Mouse (Mus musculus) hindbrain, embryonic 14.5 days (tissue): ENCODE measurements around the gene Uhrf1bp1. TPM values are rescaled to one million over a fixed set of nuclear protein-coding genes. Genes with fewer than 3 reads are reported as not detected.

Experiments
- ATAC-seq: fragments of 200-750 bp; cut with Nextera tagmentation; 2 replicates; pipeline ENCODE4 v1.8.0; 2017; ENCODE audit warnings: moderate number of reproducible peaks, mild to moderate bottlenecking, moderate TSS enrichment, moderate library complexity; ENCODE audit not compliant: low FRiP score
- DNase-seq: peaks from one replicate; pipeline ENCODE4 v3.0.0-alpha.2; 2015; ENCODE audit warnings: low spot score
- H3K27ac ChIP-seq: fragments of 300-500 bp; sonication (generic); 2 replicates; pipeline ENCODE4 v1.5.1; 2014; ENCODE audit warnings: mild to moderate bottlenecking, moderate library complexity
- H3K27me3 ChIP-seq: fragments of 300-500 bp; sonication (generic); 2 replicates; pipeline ENCODE4 v1.6.1; 2014; ENCODE audit warnings: mild to moderate bottlenecking, low read length, mixed read lengths; ENCODE audit not compliant: control insufficient read depth, insufficient read depth
- H3K36me3 ChIP-seq: fragments of 300-500 bp; sonication (generic); replicated peaks from 2 replicates; pipeline ENCODE4 v1.6.1; 2014; ENCODE audit not compliant: control insufficient read depth, insufficient read depth
- H3K4me1 ChIP-seq: fragments of 300-500 bp; sonication (generic); replicated peaks from 2 replicates; pipeline ENCODE4 v1.6.1; 2014; ENCODE audit warnings: antibody characterized with exemption, low read length, mixed read lengths; ENCODE audit not compliant: control insufficient read depth, insufficient read depth
- H3K4me2 ChIP-seq: fragments of 300-500 bp; sonication (generic); replicated peaks from 2 replicates; pipeline ENCODE4 v1.6.1; 2014; ENCODE audit warnings: mild to moderate bottlenecking, moderate library complexity
- H3K4me3 ChIP-seq: fragments of 300-500 bp; sonication (generic); replicated peaks from 2 replicates; pipeline ENCODE4 v1.5.1; 2014; ENCODE audit warnings: mild to moderate bottlenecking, low read length
- H3K9ac ChIP-seq: fragments of 300-500 bp; sonication (generic); 2 replicates; pipeline ENCODE4 v1.6.1; 2014
- H3K9me3 ChIP-seq: fragments of 300-500 bp; sonication (generic); 2 replicates; pipeline ENCODE4 v1.6.1; 2016; ENCODE audit warnings: low read length; ENCODE audit not compliant: control insufficient read depth
- WGBS: fragments of 180-500 bp; shearing (Covaris S2); extraction: QIAGEN DNeasy Blood & Tissue Kit; methylation state at CpG from one replicate; pipeline ENCODE4 v1.1.7; 2014; 5-methylcytosine and 5-hydroxymethylcytosine counted together
- polyA plus RNA-seq: library from polyadenylated mRNA; unstranded; fragments of >200 nt; fragmentation: Nextera tagmentation; extraction: Ambion mirVana; gene quantifications from 2 replicates; pipeline ENCODE4 v1.2.1, GENCODE M21; 2014

The Uhrf1bp1 gene
- polyA plus RNA-seq, 1 experiment from 2014 or later = 8.2 TPM

- DNase-seq = no peak
- no peak overlapping the region for H3K4me3 ChIP-seq
- H3K4me1 ChIP-seq = no peaks in the 10 kb centered on the region
- no peak for ATAC-seq
- WGBS = 89% methylated on average over 2 of the region's 2 CpGs
- no peaks in the 10 kb centered on the region for H3K27me3 ChIP-seq
- H3K9me3 ChIP-seq = no peaks in the 10 kb centered on the region
- H3K36me3 ChIP-seq = no peaks in the 10 kb centered on the region
- no peak overlapping the region for H3K27ac ChIP-seq
- H3K4me2 ChIP-seq = no peak overlapping the region
- H3K9ac ChIP-seq = no peak overlapping the region
These were observed 9.2 kb downstream of the Uhrf1bp1 start for GRCm38 (mm10) chr17:27865461-27865860.

GRCm38 (mm10) chr17:27866737-27867136 is 10.5 kb downstream of the Uhrf1bp1 start:
- no peak for ATAC-seq
- WGBS = 95% methylated on average over 4 of the region's 4 CpGs

GRCm38 (mm10) chr17:27871851-27872250 is 15.6 kb downstream of the Uhrf1bp1 start:
- H3K9ac ChIP-seq = no peak overlapping the region
- ATAC-seq (no peak), DNase-seq (no peak)
- H3K4me3 ChIP-seq = no peak overlapping the region
- no peaks in the 10 kb centered on the region for H3K27me3 ChIP-seq
- no peaks in the 10 kb centered on the region for H3K4me1 ChIP-seq
- 94% methylated on average over 3 of the region's 3 CpGs for WGBS
- no peaks in the 10 kb centered on the region for H3K9me3 ChIP-seq
- no peaks in the 10 kb centered on the region for H3K36me3 ChIP-seq
- no peak overlapping the region for H3K27ac ChIP-seq
- no peak overlapping the region for H3K4me2 ChIP-seq

More at GRCm38 (mm10) chr17:27866737-27867136, 10.5 kb downstream of the Uhrf1bp1 start:
- no peak overlapping the region for H3K27ac ChIP-seq
- no peaks in the 10 kb centered on the region for H3K4me1 ChIP-seq
- H3K9me3 ChIP-seq = no peaks in the 10 kb centered on the region
- no peaks in the 10 kb centered on the region for H3K36me3 ChIP-seq
- no peak overlapping the region for H3K4me2 ChIP-seq
- DNase-seq = no peak
- no peak overlapping the region for H3K4me3 ChIP-seq
- H3K27me3 ChIP-seq = no peaks in the 10 kb centered on the region
- H3K9ac ChIP-seq = no peak overlapping the region

DNA sequence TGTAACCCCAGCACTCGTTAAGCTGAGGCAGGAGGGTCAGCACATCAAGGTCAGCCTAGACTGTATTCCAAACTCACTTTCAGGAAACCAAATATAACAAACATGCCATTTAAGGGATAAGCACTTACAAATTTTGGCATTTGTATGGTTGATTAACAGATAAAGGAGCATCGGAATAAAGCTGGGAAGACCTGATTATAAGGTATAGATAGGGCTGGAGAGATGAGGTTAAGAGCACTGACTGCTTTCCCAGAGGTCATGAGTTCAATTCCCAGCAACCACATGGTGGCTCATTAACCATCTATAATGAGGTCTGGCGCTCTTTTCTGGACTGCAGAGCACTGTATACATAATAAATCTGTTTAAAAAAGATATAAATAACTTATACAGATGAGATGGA is 17.3 kb downstream of the Uhrf1bp1 start:
- Histone ChIP-seq H3K27me3 (no peaks in the 10 kb centered on the region), H3K27ac (no peak overlapping the region), H3K9me3 (no peaks in the 10 kb centered on the region), H3K9ac (no peak overlapping the region), H3K36me3 (peaks cover 6% of the 10 kb centered on the region; the same call in 1 of the 2 replicates), H3K4me2 (no peak overlapping the region), H3K4me1 (no peaks in the 10 kb centered on the region), H3K4me3 (no peak overlapping the region)
- ATAC-seq (no peak), DNase-seq (no peak)
- WGBS = 77% methylated on average over 3 of the region's 3 CpGs

GRCm38 (mm10) chr17:27874510-27874909 is 18.3 kb downstream of the Uhrf1bp1 start:
- Histone ChIP-seq H3K27ac (no peak overlapping the region), H3K36me3 (peaks cover 12% of the 10 kb centered on the region), H3K4me2 (no peak overlapping the region), H3K9me3 (no peaks in the 10 kb centered on the region), H3K4me3 (no peak overlapping the region), H3K9ac (no peak overlapping the region), H3K27me3 (no peaks in the 10 kb centered on the region), H3K4me1 (no peaks in the 10 kb centered on the region)
- 81% methylated on average over 5 of the region's 5 CpGs for WGBS
- ATAC-seq = no peak
- no peak for DNase-seq

- H3K9me3 ChIP-seq = no peaks in the 10 kb centered on the region
- H3K4me3 ChIP-seq = no peak overlapping the region
- H3K36me3 ChIP-seq = peaks cover 74% of the 10 kb centered on the region
- H3K4me1 ChIP-seq = no peaks in the 10 kb centered on the region
- no peak overlapping the region for H3K9ac ChIP-seq
- ATAC-seq (no peak), DNase-seq (no peak)
- no peaks in the 10 kb centered on the region for H3K27me3 ChIP-seq
- H3K4me2 ChIP-seq = no peak overlapping the region
- 70% methylated on average over 11 of the region's 11 CpGs for WGBS
- no peak overlapping the region for H3K27ac ChIP-seq
These were observed 25.3 kb downstream of the Uhrf1bp1 start for GRCm38 (mm10) chr17:27881518-27881917.

DNA sequence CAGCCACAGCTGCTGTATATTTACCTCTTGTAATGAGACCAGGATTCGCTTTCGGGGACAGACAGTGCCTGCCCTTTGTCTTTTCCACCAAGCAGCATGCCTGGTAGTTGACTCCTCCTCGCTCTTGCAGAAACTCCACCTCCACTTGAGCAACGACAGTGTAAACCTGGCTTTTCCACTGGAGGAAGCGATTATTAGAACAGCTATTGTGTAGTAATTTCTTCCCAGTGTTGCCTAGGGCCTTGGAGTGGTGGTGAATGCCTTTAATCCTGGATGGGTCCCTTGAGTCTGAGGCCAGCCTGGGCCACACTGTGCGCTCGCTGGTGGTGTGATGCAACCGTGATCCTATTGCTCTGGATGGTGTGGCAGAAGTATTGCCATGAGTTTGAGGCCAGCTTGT is 26.9 kb downstream of the Uhrf1bp1 start:
- peaks cover 83% of the 10 kb centered on the region for H3K36me3 ChIP-seq
- no peak for ATAC-seq

GRCm38 (mm10) chr17:27883994-27884393 is 27.8 kb downstream of the Uhrf1bp1 start:
- H3K4me2 ChIP-seq = no peak overlapping the region
- no peak for DNase-seq

More for the DNA sequence above, 26.9 kb downstream of the Uhrf1bp1 start:
- Histone ChIP-seq H3K27ac (no peak overlapping the region), H3K9me3 (no peaks in the 10 kb centered on the region), H3K4me2 (no peak overlapping the region), H3K9ac (no peak overlapping the region), H3K4me1 (no peaks in the 10 kb centered on the region), H3K4me3 (no peak overlapping the region), H3K27me3 (no peaks in the 10 kb centered on the region)
- no peak for DNase-seq
- 93% methylated on average over 8 of the region's 8 CpGs for WGBS

GRCm38 (mm10) chr17:27886499-27887210 is 30.4 kb downstream of the Uhrf1bp1 start:
- no peak for DNase-seq
- ATAC-seq = no peak
- Histone ChIP-seq H3K4me2 (no peak overlapping the region), H3K27ac (no peak overlapping the region), H3K4me1 (no peaks in the 10 kb centered on the region), H3K9ac (no peak overlapping the region), H3K36me3 (peaks cover 85% of the 10 kb centered on the region), H3K9me3 (no peaks in the 10 kb centered on the region), H3K4me3 (no peak overlapping the region), H3K27me3 (no peaks in the 10 kb centered on the region)
- WGBS = 83% methylated on average over 19 of the region's 19 CpGs

More at GRCm38 (mm10) chr17:27883994-27884393, 27.8 kb downstream of the Uhrf1bp1 start:
- no peak overlapping the region for H3K27ac ChIP-seq
- no peaks in the 10 kb centered on the region for H3K4me1 ChIP-seq
- H3K4me3 ChIP-seq = no peak overlapping the region
- WGBS = 94% methylated on average over 6 of the region's 6 CpGs
- H3K27me3 ChIP-seq = no peaks in the 10 kb centered on the region
- no peak overlapping the region for H3K9ac ChIP-seq
- ATAC-seq = no peak
- H3K36me3 ChIP-seq = peaks cover 86% of the 10 kb centered on the region
- no peaks in the 10 kb centered on the region for H3K9me3 ChIP-seq
